Comparison of ENCODE assay signal across 21 mouse cellular contexts in the genomic region with DNA sequence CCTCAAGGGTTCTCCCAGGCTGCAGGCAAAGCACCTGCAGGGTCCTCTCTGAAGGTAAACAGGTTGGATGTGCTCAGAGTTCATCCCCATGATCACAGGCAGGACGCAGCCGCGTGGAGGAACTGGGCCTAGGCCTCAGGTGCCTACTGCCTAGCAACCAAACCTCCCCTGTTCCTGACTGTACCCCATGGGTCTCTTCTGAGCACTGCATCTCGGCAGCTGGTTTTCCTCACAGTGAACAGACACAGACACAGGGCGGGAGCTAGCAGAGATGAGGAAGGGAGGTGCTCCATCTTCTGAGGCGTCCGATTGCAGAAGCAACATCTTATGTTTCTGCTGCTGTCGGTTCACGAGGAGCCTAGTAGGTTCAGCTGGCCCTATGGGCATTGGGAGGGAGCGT. TPM values are rescaled to one million over a fixed set of nuclear protein-coding genes. Genes with fewer than 3 reads are reported as not detected.
DNase-seq lines count a peak whose midpoint lies in the region; ATAC-seq and TF ChIP-seq lines count a peak whose summit lies in the region.
"Had no signal": no experiment of that assay in that cellular context is flagged by ENCODE, and none has a peak within 500 bp of the region (broad histone marks: within the 10 kb centered on the region; RNA-seq: fewer than 3 reads in every experiment).

No protein-coding gene starts in this region.

- H3K4me3 ChIP-seq in intestine, embryonic 14.5 days (ENCODE audit: low read depth, low read length), result no peak overlapping the region
- H3K4me3 ChIP-seq in intestine, postnatal 0 days (ENCODE audit: low read depth, low read length), result no peak overlapping the region
- no peak overlapping the region for H3K4me3 ChIP-seq in midbrain, embryonic 16.5 days (ENCODE audit: low read depth, low read length)
- no peak overlapping the region for H3K4me3 ChIP-seq in midbrain, embryonic 13.5 days (replicated peaks)
- no peak overlapping the region for H3K4me3 ChIP-seq in embryonic facial prominence, embryonic 13.5 days
- no peak overlapping the region for H3K4me3 ChIP-seq in neural tube, embryonic 14.5 days (ENCODE audit: low read depth, low read length)
- H3K4me3 ChIP-seq: limb, embryonic 10.5 days had no signal

- DNase-seq in intestine, embryonic 14.5 days (ENCODE audit: low spot score), result no peak
- DNase-seq in layer of hippocampus, adult 8-10 months (ENCODE audit: low spot score in 2 of 2), result no peak
- DNase-seq: adrenal gland, postnatal 25 days; cerebellum, adult 2 months; gastrocnemius, postnatal 10 days; heart, postnatal 10 days; lung, adult 2 months; lung, postnatal 36 days; thymus, postnatal 14 days had no signal

- no peaks in the 10 kb centered on the region for H3K4me1 ChIP-seq in intestine, embryonic 14.5 days (replicated peaks; ENCODE audit: control insufficient read depth, insufficient read depth, low read length)
- H3K4me1 ChIP-seq in intestine, postnatal 0 days (replicated peaks; ENCODE audit: control insufficient read depth, insufficient read depth, low read length), result no peaks in the 10 kb centered on the region
- peaks cover 11% of the 10 kb centered on the region; the same call in 1 of the 2 replicates for H3K4me1 ChIP-seq in midbrain, embryonic 16.5 days (ENCODE audit: control insufficient read depth, insufficient read depth, low read length)
- peaks cover 29% of the 10 kb centered on the region for H3K4me1 ChIP-seq in midbrain, embryonic 13.5 days (replicated peaks)
- peaks cover 15% of the 10 kb centered on the region for H3K4me1 ChIP-seq in embryonic facial prominence, embryonic 13.5 days
- H3K4me1 ChIP-seq in neural tube, embryonic 14.5 days (ENCODE audit: control insufficient read depth, insufficient read depth, low read length), result peaks cover 5% of the 10 kb centered on the region; the same call in 1 of the 2 replicates

- no peak for TF ChIP-seq CTCF in intestine, postnatal 0 days (IDR thresholded peaks at IDR 0.05; ENCODE audit: low read depth)

- H3K4me2 ChIP-seq in intestine, embryonic 14.5 days (ENCODE audit: low read length), result 0 out of 2 replicates have a peak overlapping the region, but pooled peaks have one; percentile 20
- H3K4me2 ChIP-seq in intestine, postnatal 0 days (replicated peaks; ENCODE audit: low read depth), result no peak overlapping the region
- no peak overlapping the region for H3K4me2 ChIP-seq in midbrain, embryonic 16.5 days (ENCODE audit: low read length)
- H3K4me2 ChIP-seq in midbrain, embryonic 13.5 days (replicated peaks), result no peak overlapping the region
- H3K4me2 ChIP-seq in embryonic facial prominence, embryonic 13.5 days, result 0 out of 2 replicates have a peak overlapping the region, but pooled peaks have one; percentile 3
- H3K4me2 ChIP-seq in neural tube, embryonic 14.5 days (ENCODE audit: low read depth, low read length), result no peak overlapping the region
- H3K4me2 ChIP-seq: liver, embryonic 11.5 days had no signal

- H3K27me3 ChIP-seq in intestine, embryonic 14.5 days (replicated peaks; ENCODE audit: control insufficient read depth, insufficient read depth, low read length), result no peaks in the 10 kb centered on the region
- H3K27me3 ChIP-seq in intestine, postnatal 0 days (replicated peaks; ENCODE audit: control insufficient read depth, insufficient read depth, low read length), result no peaks in the 10 kb centered on the region
- H3K27me3 ChIP-seq in midbrain, embryonic 16.5 days (ENCODE audit: control insufficient read depth, insufficient read depth, low read depth, low read length), result no peaks in the 10 kb centered on the region
- no peaks in the 10 kb centered on the region for H3K27me3 ChIP-seq in midbrain, embryonic 13.5 days
- peaks cover 21% of the 10 kb centered on the region for H3K27me3 ChIP-seq in embryonic facial prominence, embryonic 13.5 days
- no peaks in the 10 kb centered on the region for H3K27me3 ChIP-seq in neural tube, embryonic 14.5 days (ENCODE audit: control insufficient read depth, insufficient read depth, low read length)

- no peak overlapping the region for H3K27ac ChIP-seq in intestine, embryonic 14.5 days (ENCODE audit: low read depth)
- H3K27ac ChIP-seq in intestine, postnatal 0 days (ENCODE audit: low read depth, low read length), result no peak overlapping the region
- H3K27ac ChIP-seq in midbrain, embryonic 16.5 days (ENCODE audit: low read length), result no peak overlapping the region
- H3K27ac ChIP-seq in midbrain, embryonic 13.5 days, result no peak overlapping the region
- no peak overlapping the region for H3K27ac ChIP-seq in embryonic facial prominence, embryonic 13.5 days
- H3K27ac ChIP-seq in neural tube, embryonic 14.5 days (ENCODE audit: low read depth, low read length), result peak overlapping the region; percentile 62; the same call in 1 of the 2 replicates
- H3K27ac ChIP-seq: limb, embryonic 10.5 days had no signal

- H3K9ac ChIP-seq in intestine, embryonic 14.5 days (ENCODE audit: low read length), result no peak overlapping the region
- no peak overlapping the region for H3K9ac ChIP-seq in intestine, postnatal 0 days (ENCODE audit: low read depth, low read length)
- H3K9ac ChIP-seq in midbrain, embryonic 16.5 days (ENCODE audit: low read depth, low read length), result no peak overlapping the region
- H3K9ac ChIP-seq in midbrain, embryonic 13.5 days (replicated peaks), result no peak overlapping the region
- no peak overlapping the region for H3K9ac ChIP-seq in embryonic facial prominence, embryonic 13.5 days
- H3K9ac ChIP-seq in neural tube, embryonic 14.5 days (replicated peaks; ENCODE audit: low read depth, low read length), result no peak overlapping the region

- no peaks in the 10 kb centered on the region for H3K9me3 ChIP-seq in intestine, embryonic 14.5 days (ENCODE audit: control insufficient read depth, low read length)
- no peaks in the 10 kb centered on the region for H3K9me3 ChIP-seq in intestine, postnatal 0 days (ENCODE audit: control insufficient read depth)
- no peaks in the 10 kb centered on the region for H3K9me3 ChIP-seq in midbrain, embryonic 16.5 days (replicated peaks; ENCODE audit: control insufficient read depth, low read length, poor library complexity, severe bottlenecking)
- no peaks in the 10 kb centered on the region for H3K9me3 ChIP-seq in midbrain, embryonic 13.5 days
- no peaks in the 10 kb centered on the region for H3K9me3 ChIP-seq in embryonic facial prominence, embryonic 13.5 days
- no peaks in the 10 kb centered on the region for H3K9me3 ChIP-seq in neural tube, embryonic 14.5 days (ENCODE audit: control insufficient read depth, low read length)
- H3K9me3 ChIP-seq: limb, embryonic 10.5 days had no signal

- ATAC-seq in intestine, embryonic 14.5 days (replicated peaks; ENCODE audit: low FRiP score, low TSS enrichment, low read depth), result peak; percentile 43; the same call in 1 of the 2 replicates
- ATAC-seq in intestine, postnatal 0 days, result no peak
- 0 out of 2 replicates have a peak, but pooled peaks have one; percentile 36 for ATAC-seq in midbrain, embryonic 16.5 days
- no peak for ATAC-seq in midbrain, embryonic 13.5 days
- no peak for ATAC-seq in embryonic facial prominence, embryonic 13.5 days (ENCODE audit: insufficient number of reproducible peaks, insufficient read depth, low FRiP score, low TSS enrichment, low read depth)
- ATAC-seq in neural tube, embryonic 14.5 days (ENCODE audit: low read depth), result 0 out of 2 replicates have a peak, but pooled peaks have one; percentile 33
- no peak for ATAC-seq in CD4-positive, CD25-positive, alpha-beta regulatory T cell, adult 4 months
- ATAC-seq: activated CD4-positive, CD25-positive, alpha-beta regulatory T cell, adult 4 months; inflammation-experienced regulatory T-cells, adult 6 months; Patski had no signal

- no peaks in the 10 kb centered on the region for H3K36me3 ChIP-seq in intestine, embryonic 14.5 days (ENCODE audit: control insufficient read depth, insufficient read depth, low read length)
- no peaks in the 10 kb centered on the region for H3K36me3 ChIP-seq in intestine, postnatal 0 days (ENCODE audit: control insufficient read depth, insufficient read depth)
- H3K36me3 ChIP-seq in midbrain, embryonic 16.5 days (ENCODE audit: control insufficient read depth, insufficient read depth, low read length), result no peaks in the 10 kb centered on the region
- H3K36me3 ChIP-seq in midbrain, embryonic 13.5 days, result no peaks in the 10 kb centered on the region
- H3K36me3 ChIP-seq in embryonic facial prominence, embryonic 13.5 days, result no peaks in the 10 kb centered on the region
- H3K36me3 ChIP-seq in neural tube, embryonic 14.5 days (ENCODE audit: control insufficient read depth, insufficient read depth, low read length), result no peaks in the 10 kb centered on the region
- H3K36me3 ChIP-seq: limb, embryonic 10.5 days had no signal

- 24% methylated on average over 10 of the region's 10 CpGs for WGBS in intestine, embryonic 14.5 days
- WGBS in intestine, postnatal 0 days, result 43% methylated on average over 10 of the region's 10 CpGs
- 82% methylated on average over 10 of the region's 10 CpGs for WGBS in midbrain, embryonic 16.5 days
- WGBS in midbrain, embryonic 13.5 days, result 75% methylated on average over 10 of the region's 10 CpGs
- 59% methylated on average over 10 of the region's 10 CpGs for WGBS in embryonic facial prominence, embryonic 13.5 days
- WGBS in neural tube, embryonic 14.5 days, result 61% methylated on average over 10 of the region's 10 CpGs

RNA-seq across cellular contexts. Expression of a gene that starts 30.4 kb away (rescaled TPM):
- polyA plus RNA-seq in intestine, embryonic 14.5 days (2014; fragmentation: Nextera tagmentation; extraction: Ambion mirVana), result 5.1 and 5.8 TPM in 2 replicates
- 1.0 and 1.1 TPM in 2 replicates for polyA plus RNA-seq in intestine, postnatal 0 days (2015; fragmentation: Nextera tagmentation; extraction: Ambion mirVana)
- polyA plus RNA-seq in midbrain, embryonic 16.5 days (2015; fragmentation: Nextera tagmentation; extraction: Ambion mirVana), result 76.1 and 81.8 TPM in 2 replicates
- 45.1 and 50.4 TPM in 2 replicates for polyA plus RNA-seq in midbrain, embryonic 13.5 days (2015; fragmentation: Nextera tagmentation; extraction: Ambion mirVana)
- polyA plus RNA-seq in embryonic facial prominence, embryonic 13.5 days (2015; fragmentation: Nextera tagmentation; extraction: Ambion mirVana), result 12.0 and 13.1 TPM in 2 replicates
- 133 and 157 TPM in 2 replicates for polyA plus RNA-seq in neural tube, embryonic 14.5 days (2014; fragmentation: Nextera tagmentation; extraction: Ambion mirVana)
- 100 to 1,000 TPM; 180 to 224 (median 201) TPM for total RNA-seq in layer of hippocampus, adult 8-10 months (2022)
- not detected for polyA plus RNA-seq in CD4-positive, CD25-positive, alpha-beta regulatory T cell, adult 4 months (2017; shearing (Covaris generic))
- polyA plus RNA-seq: inflammation-experienced regulatory T-cells, adult 6 months; Patski; spleen, adult 2 months had no signal

Comparison
In these comparisons a context has a peak if more than half of its experiments do, and no peak if none do; other contexts are left out.
1. ATAC-seq: peak in intestine, embryonic 14.5 days (single experiment), midbrain, embryonic 16.5 days (single experiment) and neural tube, embryonic 14.5 days (single experiment); none in intestine, postnatal 0 days (single experiment), midbrain, embryonic 13.5 days (single experiment), embryonic facial prominence, embryonic 13.5 days (single experiment) and CD4-positive, CD25-positive, alpha-beta regulatory T cell, adult 4 months (single experiment).
2. H3K4me2 ChIP-seq: peak in intestine, embryonic 14.5 days (single experiment) and embryonic facial prominence, embryonic 13.5 days (single experiment); none in intestine, postnatal 0 days (single experiment), midbrain, embryonic 16.5 days (single experiment), midbrain, embryonic 13.5 days (single experiment) and neural tube, embryonic 14.5 days (single experiment).